Mouse (Mus musculus): ENCODE data around the gene Psma6.

- TF ChIP-seq CTCF (IDR thresholded peaks at IDR 0.05; ENCODE audit: low read depth): no peak
- no peak for TF ChIP-seq EP300 (optimal IDR thresholded peaks at IDR 0.05)
Observed at GRCm38 (mm10) chr12:55376956-55377609, 6.9 kb upstream of the Psma6 start.

Measured in stomach, postnatal 0 days (tissue).